Mouse (Mus musculus): ENCODE data around the gene Cldn34b1. TPM values are rescaled to one million over a fixed set of nuclear protein-coding genes. Genes with fewer than 3 reads are reported as not detected.

Gene Cldn34b1
- total RNA-seq (2023): not detected

DNA sequence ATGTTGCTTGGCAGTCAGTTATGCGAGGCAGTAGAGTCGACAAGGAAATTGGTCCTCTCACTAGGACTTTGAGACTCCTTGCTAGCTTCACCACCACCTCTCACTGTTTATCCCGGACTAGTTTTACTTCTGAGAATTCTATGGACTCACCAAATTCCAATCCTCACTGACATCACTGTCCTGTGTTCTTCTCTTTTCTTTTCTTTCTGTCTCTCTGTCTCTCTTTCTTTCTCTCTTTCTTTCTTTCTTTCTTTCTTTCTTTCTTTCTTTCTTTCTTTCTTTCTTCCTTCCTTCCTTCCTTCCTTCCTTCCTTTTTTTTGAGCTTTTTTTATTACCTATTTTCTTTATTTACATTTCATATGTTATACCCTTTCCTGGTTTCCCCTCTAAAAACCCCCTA lies at the start of gene Cldn34b1:
TSS of gene Cldn34b1 (minus strand) at position 101 of the 400 bp plus-strand sequence.

DNA sequence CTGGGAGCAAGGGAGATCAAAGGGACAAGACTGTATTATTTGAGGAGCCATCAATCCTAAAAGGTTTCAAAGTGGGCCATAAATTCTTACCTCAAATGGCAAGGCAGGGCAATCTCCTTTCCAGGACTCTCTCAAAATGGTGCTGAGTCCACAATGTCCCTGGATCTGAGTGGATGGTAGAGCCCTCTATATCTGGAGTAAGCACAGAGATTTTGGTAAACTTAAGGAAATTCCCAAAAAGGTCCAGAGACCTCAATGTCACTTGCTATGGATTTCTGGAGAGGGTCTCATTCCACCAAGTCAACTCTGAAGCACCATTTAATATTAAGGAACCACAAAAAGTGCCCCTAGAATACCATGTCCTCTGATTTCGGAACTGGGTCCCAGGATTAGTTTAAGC lies 45.8 kb upstream of the Cldn34b1 start, which contains the start of gene Magea6:
TSS of gene Magea6 (minus strand) at position 101 of the 400 bp plus-strand sequence.

Other genes with a start within 250 kb of the Cldn34b1 start
- not detected for gene Magea6, start 45.7 kb upstream of the Cldn34b1 start, total RNA-seq (2023)
- gene Magea3, start 59.2 kb upstream of the Cldn34b1 start, total RNA-seq (2023): not detected
- not detected for gene Magea8, start 105.6 kb upstream of the Cldn34b1 start, total RNA-seq (2023)
- gene Magea5, start 172.9 kb upstream of the Cldn34b1 start, total RNA-seq (2023): not detected
- not detected for gene Magea1, start 199.5 kb upstream of the Cldn34b1 start, total RNA-seq (2023)
- gene Magea2, start 203.4 kb upstream of the Cldn34b1 start, total RNA-seq (2023): not detected
- not detected for gene Cldn34b2, start 238.1 kb upstream of the Cldn34b1 start, total RNA-seq (2023)

Measured in CD8-positive naive resting alpha-beta T cell, adult 57 days (primary cell).